Mouse (Mus musculus): ENCODE measurements at regions not wholly inside any gene's neighbourhood (a gene's known extent, or its start where the extent isn't known, plus 50 kb on each side); places are given as distances from the start of the nearest gene placed in this dataset.

DNA sequence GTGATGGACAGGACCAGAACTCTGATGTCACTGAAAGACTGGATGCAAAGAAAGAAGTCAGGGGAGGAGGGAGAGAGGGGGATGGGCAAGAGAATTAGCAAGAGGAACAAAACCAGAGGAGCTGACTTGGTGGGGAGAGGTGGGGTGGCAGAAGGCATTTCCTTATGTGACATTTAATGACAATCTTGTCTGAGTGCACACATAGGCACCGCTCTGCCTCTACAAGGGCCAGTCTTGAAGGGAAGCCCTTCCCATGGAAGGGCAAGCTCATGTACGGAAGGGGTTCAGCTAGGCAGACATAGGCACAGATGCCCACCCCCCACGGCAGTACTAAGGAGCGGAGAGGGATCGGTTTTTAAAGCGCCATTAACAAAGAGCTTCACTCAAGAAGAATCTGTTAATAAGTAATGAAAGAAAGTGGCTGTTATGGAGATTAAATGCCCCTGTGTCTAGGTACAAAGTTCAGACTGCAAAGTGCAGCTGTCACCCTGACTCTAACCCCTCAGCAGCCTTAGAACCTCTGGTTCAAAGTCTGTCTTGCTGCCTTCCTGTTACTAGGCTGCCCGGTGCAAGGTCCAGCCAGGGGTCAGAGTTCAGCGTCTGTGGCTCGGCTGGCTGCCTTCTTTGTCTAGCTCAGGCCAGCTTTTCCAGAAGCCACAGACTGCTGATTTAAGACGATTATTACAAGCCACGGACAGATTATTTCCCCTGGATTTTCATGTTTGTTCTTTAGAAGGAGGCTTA lies 80.0 kb upstream of the Nrip1 start:
- peak; percentile 35 for DNase-seq (ENCODE audit: low read depth, low spot score)

- DNase-seq (ENCODE audit: low read depth, low spot score): no peak
Observed at GRCm38 (mm10) chr16:76448773-76449172, 75.1 kb upstream of the Nrip1 start.

DNA sequence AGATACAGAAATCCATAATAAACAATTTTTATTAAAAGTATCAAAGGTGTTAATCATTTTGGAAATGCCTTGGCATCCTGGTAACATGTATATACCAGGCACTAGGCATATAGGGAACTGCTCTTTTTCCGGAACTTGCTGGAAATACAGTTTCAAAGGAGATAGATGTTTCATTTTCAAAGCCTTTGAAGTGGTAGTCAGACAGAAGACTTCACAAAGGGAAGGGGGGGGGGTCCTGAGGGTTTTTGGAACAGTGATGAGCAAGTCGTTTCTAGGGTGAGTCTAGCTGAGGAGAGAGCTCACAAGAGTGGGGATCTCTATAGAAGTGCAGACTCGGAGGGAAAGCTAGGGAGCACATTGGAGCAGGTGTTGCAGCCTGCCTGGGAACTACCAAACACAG lies 73.4 kb upstream of the Nrip1 start:
- no peak for DNase-seq (ENCODE audit: low read depth, low spot score)

DNA sequence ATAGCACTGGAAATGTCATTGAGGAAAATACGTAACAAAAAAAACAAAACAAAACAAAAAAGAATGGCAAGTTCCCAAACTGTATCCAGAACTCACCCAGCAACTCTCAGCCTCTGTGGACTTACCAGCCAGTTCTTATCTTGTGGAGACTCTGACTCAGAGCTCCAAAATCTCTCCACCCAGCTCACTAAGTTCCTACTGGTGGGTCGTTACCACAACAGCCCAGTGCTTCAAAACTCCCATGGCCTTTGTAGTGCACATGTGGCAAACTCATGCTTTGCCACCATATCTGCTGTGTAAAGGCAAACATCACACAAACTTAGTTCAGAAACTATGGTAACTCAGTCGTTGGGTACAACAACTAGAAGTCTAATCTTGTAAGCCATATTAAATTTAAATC lies 71.0 kb upstream of the Nrip1 start:
- no peak for DNase-seq (ENCODE audit: low read depth, low spot score)

- DNase-seq (ENCODE audit: low read depth, low spot score): no peak
Observed at GRCm38 (mm10) chr16:76442635-76443034, 69.0 kb upstream of the Nrip1 start.

DNA sequence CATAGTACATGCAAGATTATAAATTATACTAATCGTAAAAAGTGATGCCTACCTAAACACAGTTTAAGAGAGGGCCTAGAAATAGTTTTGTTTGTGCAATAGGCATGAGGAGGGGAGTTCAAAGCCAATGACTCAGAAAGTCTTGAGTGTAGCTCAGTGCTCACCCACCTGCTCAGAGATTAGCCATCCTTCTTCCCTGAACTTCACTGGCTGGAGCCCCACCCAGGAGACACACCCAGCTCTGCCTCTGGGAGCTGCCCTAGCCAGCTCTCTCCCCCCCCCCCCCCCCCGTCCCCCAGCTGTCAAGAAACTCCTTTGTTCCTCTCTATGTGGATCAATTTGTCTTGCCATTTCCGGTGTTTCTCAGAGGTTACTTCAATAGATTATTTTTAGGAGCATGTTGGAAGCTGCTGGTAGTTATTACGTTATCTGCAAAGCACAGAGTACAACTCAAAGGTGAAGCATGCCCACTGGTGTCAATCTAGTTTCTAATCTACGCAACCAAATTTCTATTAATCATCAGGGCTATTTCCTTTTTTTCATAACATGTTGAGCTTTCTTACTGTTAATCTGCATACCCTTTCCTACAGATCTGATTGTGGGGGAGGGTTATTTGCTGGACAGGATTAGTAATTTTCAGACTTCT lies 68.3 kb upstream of the Nrip1 start:
- DNase-seq (ENCODE audit: low read depth, low spot score): no peak

GRCm38 (mm10) chr16:76438093-76438883 lies 64.7 kb upstream of the Nrip1 start:
- DNase-seq (ENCODE audit: low read depth, low spot score): no peak

- no peak for DNase-seq (ENCODE audit: low read depth, low spot score)
Observed at GRCm38 (mm10) chr16:76436290-76436689, 62.7 kb upstream of the Nrip1 start.

GRCm38 (mm10) chr16:76433076-76433825 lies 59.6 kb upstream of the Nrip1 start:
- DNase-seq (ENCODE audit: low read depth, low spot score): no peak

- DNase-seq (ENCODE audit: low read depth, low spot score): no peak
Observed at GRCm38 (mm10) chr16:76432304-76432703, 58.7 kb upstream of the Nrip1 start.

DNA sequence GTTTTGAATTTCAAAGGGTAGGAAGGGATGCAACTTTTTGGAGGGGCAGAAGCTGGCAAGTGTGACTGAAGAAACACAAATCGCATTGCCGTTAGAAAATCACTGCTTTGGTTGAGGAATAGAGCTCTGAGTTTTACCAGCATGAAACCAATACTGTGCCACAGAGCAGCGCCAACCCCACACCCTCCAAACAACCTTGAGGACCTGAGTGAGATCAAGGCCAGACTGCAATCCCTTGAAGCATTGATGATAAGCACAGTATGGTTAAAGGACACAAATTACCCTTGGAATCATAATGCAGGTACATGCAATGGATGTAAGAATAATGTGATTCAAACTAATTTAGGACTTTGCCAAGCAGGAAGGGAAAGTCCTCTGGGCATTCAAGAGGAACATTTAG lies 55.5 kb upstream of the Nrip1 start:
- no peak for DNase-seq (ENCODE audit: low read depth, low spot score)

DNA sequence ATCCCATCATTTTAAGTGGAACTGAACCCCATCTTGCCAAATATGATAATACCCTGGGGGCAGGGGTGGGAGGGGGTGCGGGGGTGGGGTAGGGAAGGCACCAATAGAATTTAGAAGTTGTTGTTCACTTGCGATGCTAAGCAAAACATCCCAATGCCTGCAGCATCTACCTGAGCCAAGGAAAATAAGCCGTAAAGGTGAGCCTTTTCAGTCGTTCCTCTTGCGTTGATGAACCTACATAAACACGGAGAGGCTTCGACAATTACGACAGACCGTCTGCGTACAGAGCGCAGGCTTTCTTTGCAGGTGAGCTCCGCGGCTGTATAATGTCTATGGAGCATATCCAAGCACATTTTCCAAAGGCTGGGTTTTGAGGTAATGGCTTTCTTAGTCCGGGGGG lies 50.3 kb upstream of the Nrip1 start:
- no peak for DNase-seq (ENCODE audit: low read depth, low spot score)

Measured in forelimb bud, embryonic 11.5 days (tissue).